Mouse (Mus musculus) forebrain, embryonic 12.5 days (tissue): ENCODE measurements around the gene Spred2. TPM values are rescaled to one million over a fixed set of nuclear protein-coding genes. Genes with fewer than 3 reads are reported as not detected.

Source experiments
- ATAC-seq: fragments of 200-750 bp; cut with Nextera tagmentation; 2 replicates; pipeline ENCODE4 v1.8.0; 2017; ENCODE audit warnings: moderate TSS enrichment; ENCODE audit not compliant: low FRiP score
- H3K27ac ChIP-seq: fragments of 300-500 bp; sonication (generic); 2 replicates; pipeline ENCODE4 v1.5.1; 2016; ENCODE audit warnings: mild to moderate bottlenecking
- H3K27me3 ChIP-seq: fragments of 300-500 bp; sonication (generic); 2 replicates; pipeline ENCODE4 v1.6.1; 2016; ENCODE audit warnings: mild to moderate bottlenecking
- H3K36me3 ChIP-seq: fragments of 300-500 bp; sonication (generic); replicated peaks from 2 replicates; pipeline ENCODE4 v1.6.1; 2016; ENCODE audit warnings: mild to moderate bottlenecking
- H3K4me1 ChIP-seq: fragments of 300-500 bp; sonication (generic); 2 replicates; pipeline ENCODE4 v1.6.1; 2016
- H3K4me2 ChIP-seq: fragments of 300-500 bp; sonication (generic); 2 replicates; pipeline ENCODE4 v1.6.1; 2016; ENCODE audit warnings: mild to moderate bottlenecking, moderate library complexity
- H3K4me3 ChIP-seq: fragments of 300-500 bp; sonication (generic); replicated peaks from 2 replicates; pipeline ENCODE4 v1.5.1; 2016; ENCODE audit warnings: mild to moderate bottlenecking
- H3K9ac ChIP-seq: fragments of 300-500 bp; sonication (generic); 2 replicates; pipeline ENCODE4 v1.6.1; 2016; ENCODE audit warnings: mild to moderate bottlenecking
- H3K9me3 ChIP-seq: fragments of 300-500 bp; sonication (generic); 2 replicates; pipeline ENCODE4 v1.6.1; 2016
- WGBS: fragments of 180-500 bp; shearing (Covaris S2); methylation state at CpG from one replicate; pipeline ENCODE4 v1.1.7; 2016; 5-methylcytosine and 5-hydroxymethylcytosine counted together
- polyA plus RNA-seq: library from polyadenylated mRNA; unstranded; fragments of >200 nt; fragmentation: Nextera tagmentation; extraction: Ambion mirVana; gene quantifications from 2 replicates; pipeline ENCODE4 v1.2.1, GENCODE M21; 2016

The Spred2 gene
- polyA plus RNA-seq, 1 experiment from 2014 or later = 8.1 TPM

DNA sequence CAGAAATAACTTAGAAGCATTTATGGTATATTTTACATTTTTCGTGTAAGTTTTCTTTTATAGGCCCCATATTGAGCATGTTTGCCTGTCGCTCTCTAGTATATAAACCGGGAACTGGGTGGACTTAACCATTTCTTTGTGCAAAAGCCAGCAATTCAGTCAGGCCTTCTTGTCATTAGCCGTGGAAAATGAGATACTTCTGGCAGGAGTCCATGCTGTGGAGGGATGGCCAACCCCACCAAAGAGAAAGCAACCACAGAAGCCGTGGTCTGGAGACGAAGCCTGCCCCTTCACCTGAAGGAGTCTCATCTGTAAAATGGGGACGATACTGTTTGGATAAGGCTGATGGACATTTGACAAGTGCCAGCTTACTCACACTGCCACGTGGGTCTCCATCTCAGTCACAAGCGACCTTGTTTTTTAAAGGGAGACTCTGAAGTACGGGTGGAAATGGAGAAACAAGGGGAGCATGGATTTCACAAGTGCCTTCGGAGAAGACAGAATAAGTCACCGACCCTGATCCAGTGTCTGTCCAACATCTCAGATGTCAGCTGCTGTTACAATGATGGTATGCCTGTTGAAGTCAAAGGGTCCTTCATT lies 37.7 kb downstream of the Spred2 start:
- H3K4me2 ChIP-seq = no peak overlapping the region
- H3K27ac ChIP-seq = no peak overlapping the region
- no peaks in the 10 kb centered on the region for H3K27me3 ChIP-seq
- H3K9ac ChIP-seq = no peak overlapping the region
- H3K4me1 ChIP-seq = peaks cover 9% of the 10 kb centered on the region; the same call in 1 of the 2 replicates
- no peak for ATAC-seq
- H3K9me3 ChIP-seq = no peaks in the 10 kb centered on the region
- no peak overlapping the region for H3K4me3 ChIP-seq
- 90% methylated on average over 12 of the region's 12 CpGs for WGBS
- H3K36me3 ChIP-seq = no peaks in the 10 kb centered on the region

DNA sequence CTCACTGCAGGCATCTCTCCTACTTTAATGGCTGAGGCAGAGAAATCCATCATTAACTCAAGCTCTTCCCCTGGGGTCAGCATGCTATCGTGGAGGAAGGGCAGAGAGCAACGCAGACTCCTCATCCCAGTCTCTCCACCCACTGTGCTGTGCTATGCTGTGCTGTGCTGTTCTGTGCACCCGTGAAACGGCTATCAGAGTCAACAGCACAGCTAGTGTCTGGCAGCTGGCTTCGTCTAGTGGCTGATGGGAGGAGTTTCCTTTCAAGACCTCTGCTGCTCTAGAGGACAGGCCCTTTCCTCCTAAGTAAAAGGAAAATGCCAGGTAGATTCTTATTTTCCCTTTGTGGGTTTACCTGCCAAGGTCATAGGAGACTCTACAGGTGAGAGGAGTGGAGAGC lies 38.6 kb downstream of the Spred2 start:
- Histone ChIP-seq H3K4me1 (peaks cover 9% of the 10 kb centered on the region; the same call in 1 of the 2 replicates), H3K9me3 (no peaks in the 10 kb centered on the region), H3K9ac (no peak overlapping the region), H3K27ac (no peak overlapping the region), H3K27me3 (no peaks in the 10 kb centered on the region), H3K4me2 (no peak overlapping the region), H3K4me3 (no peak overlapping the region), H3K36me3 (no peaks in the 10 kb centered on the region)
- whole genome bisulfite sequencing = 68% methylated on average over 5 of the region's 5 CpGs
- no peak for ATAC-seq

DNA sequence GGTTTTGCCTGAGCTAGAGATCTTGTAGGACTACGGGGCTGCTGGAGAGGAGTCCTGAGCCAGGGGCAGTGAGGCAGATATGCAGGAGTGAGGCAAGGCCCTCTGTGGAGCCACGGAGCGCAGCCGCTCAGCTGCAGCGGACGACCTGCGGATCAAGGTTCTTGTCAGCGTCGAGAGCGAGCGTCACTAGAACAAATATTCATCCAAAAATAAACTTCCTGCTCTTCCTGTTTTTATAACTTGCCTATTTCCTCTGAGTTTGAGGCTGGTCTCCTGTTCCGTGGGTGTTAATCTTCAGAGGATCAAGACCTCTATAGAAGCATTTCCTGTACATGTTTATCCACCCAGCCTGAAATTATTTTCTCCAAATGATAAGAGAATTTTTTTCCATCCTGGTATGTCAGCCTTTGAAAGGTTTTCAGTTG lies 39.6 kb downstream of the Spred2 start:
- Histone ChIP-seq H3K4me3 (no peak overlapping the region), H3K9me3 (no peaks in the 10 kb centered on the region), H3K4me2 (no peak overlapping the region), H3K4me1 (peaks cover 9% of the 10 kb centered on the region; the same call in 1 of the 2 replicates), H3K27ac (0 out of 2 replicates have a peak overlapping the region, but pooled peaks have one; percentile 50), H3K36me3 (no peaks in the 10 kb centered on the region), H3K27me3 (no peaks in the 10 kb centered on the region), H3K9ac (no peak overlapping the region)
- WGBS = 80% methylated on average over 12 of the region's 12 CpGs
- no peak for ATAC-seq

DNA sequence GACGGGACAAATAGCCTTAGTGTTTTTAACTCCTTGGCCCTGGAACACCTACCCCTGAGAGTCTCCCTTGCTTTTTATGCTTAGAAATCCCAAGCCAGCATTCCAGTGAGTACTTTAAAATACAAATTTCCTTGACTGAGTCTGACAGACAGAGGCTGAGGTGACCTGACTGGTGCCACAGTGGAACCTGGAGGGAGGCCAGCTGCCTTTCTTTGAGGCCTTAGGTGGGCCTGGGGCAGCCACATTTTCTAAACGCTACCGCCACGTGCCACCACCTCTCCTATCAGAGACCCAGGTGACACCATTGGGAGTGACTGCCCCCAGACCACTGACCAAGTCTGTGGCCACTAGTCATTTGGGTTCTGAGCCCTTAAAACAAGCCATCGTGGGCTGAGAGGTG lies 40.2 kb downstream of the Spred2 start:
- WGBS = 92% methylated on average over 5 of the region's 5 CpGs
- Histone ChIP-seq H3K27ac (0 out of 2 replicates have a peak overlapping the region, but pooled peaks have one; percentile 20), H3K36me3 (no peaks in the 10 kb centered on the region), H3K27me3 (no peaks in the 10 kb centered on the region), H3K4me1 (peaks cover 9% of the 10 kb centered on the region; the same call in 1 of the 2 replicates), H3K4me2 (no peak overlapping the region), H3K9me3 (no peaks in the 10 kb centered on the region), H3K9ac (no peak overlapping the region), H3K4me3 (no peak overlapping the region)
- ATAC-seq = no peak

DNA sequence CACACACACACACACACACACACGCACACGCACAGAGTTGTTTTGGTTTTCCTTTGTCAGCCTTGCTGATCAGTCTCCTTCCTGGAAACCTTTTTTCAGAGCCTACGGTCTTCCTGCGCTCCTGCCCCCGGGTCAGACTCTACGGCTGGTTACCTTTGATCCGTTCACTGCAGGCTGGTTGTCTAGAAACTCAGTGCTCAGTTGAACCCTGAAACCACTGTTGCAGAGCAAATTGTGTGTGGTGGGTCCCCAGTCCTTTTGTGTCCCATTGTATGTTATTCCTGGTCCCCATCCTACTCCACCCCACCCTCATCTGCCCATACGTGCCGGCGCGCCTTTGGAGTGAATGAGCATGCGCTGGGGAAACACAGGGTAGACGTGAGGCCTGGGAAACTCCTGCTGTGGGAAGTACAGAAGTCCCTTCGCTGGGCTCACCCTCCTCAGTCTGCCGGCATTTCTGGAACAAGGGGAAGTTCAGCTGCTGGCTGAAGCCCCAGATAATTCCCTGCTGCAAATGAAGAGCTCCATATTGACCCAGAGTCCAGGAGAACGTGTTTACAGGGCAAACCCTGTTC lies 40.9 kb downstream of the Spred2 start:
- Histone ChIP-seq H3K4me2 (no peak overlapping the region), H3K36me3 (no peaks in the 10 kb centered on the region), H3K4me3 (no peak overlapping the region), H3K4me1 (peaks cover 9% of the 10 kb centered on the region; the same call in 1 of the 2 replicates), H3K27me3 (no peaks in the 10 kb centered on the region), H3K9me3 (no peaks in the 10 kb centered on the region), H3K9ac (no peak overlapping the region), H3K27ac (0 out of 2 replicates have a peak overlapping the region, but pooled peaks have one; percentile 31)
- peak; percentile 58; the same call in 1 of the 2 replicates for ATAC-seq
- WGBS = 78% methylated on average over 16 of the region's 16 CpGs

DNA sequence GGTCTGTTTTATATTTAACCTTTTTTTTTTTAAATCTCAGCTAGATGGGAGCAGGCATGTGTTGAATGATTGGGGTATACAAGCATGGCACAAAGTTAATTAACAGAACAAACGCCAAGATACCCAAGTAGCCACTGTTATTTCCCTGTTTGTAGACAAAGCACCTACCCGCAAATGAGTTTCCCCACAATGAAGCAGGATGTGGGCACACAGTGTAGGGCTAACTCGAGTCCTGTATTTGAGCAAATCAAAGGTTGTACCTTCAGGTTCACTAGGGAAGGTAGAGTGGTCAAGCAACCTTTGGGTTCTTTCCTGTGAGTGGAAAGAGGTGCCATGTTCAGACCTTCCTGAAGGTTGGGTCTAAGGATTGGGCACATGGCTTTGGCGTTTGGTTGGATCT lies 41.5 kb downstream of the Spred2 start:
- Histone ChIP-seq H3K9ac (no peak overlapping the region), H3K4me3 (no peak overlapping the region), H3K4me1 (peaks cover 9% of the 10 kb centered on the region; the same call in 1 of the 2 replicates), H3K36me3 (no peaks in the 10 kb centered on the region), H3K4me2 (no peak overlapping the region), H3K27me3 (no peaks in the 10 kb centered on the region), H3K9me3 (no peaks in the 10 kb centered on the region), H3K27ac (no peak overlapping the region)
- 89% methylated on average over 4 of the region's 4 CpGs for WGBS
- ATAC-seq = no peak

DNA sequence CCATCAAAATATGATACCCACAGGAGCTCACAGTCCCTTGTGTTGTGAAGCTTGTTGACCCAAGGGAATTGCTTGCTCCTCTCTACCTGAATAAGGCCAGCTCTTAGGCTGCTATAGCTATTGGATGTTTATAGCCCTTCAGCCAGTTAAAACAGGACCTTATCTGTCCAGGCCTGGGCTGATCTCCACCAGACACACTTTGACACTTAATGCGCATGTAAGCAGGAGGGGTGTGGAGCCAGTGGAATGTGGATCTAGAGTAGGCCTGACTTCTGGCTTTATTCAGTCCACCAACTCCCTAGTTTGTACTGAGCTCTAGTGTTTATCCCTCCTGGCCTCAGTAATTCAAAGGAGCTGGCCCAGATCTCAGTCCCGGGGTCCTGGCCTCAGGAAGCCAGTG lies 42.1 kb downstream of the Spred2 start:
- no peak for ATAC-seq
- H3K9ac ChIP-seq = no peak overlapping the region
- H3K4me1 ChIP-seq = peaks cover 9% of the 10 kb centered on the region; the same call in 1 of the 2 replicates
- H3K4me3 ChIP-seq = no peak overlapping the region
- no peak overlapping the region for H3K4me2 ChIP-seq
- H3K36me3 ChIP-seq = no peaks in the 10 kb centered on the region
- no peak overlapping the region for H3K27ac ChIP-seq
- H3K27me3 ChIP-seq = no peaks in the 10 kb centered on the region
- 92% methylated on average over 2 of the region's 2 CpGs for WGBS
- no peaks in the 10 kb centered on the region for H3K9me3 ChIP-seq

DNA sequence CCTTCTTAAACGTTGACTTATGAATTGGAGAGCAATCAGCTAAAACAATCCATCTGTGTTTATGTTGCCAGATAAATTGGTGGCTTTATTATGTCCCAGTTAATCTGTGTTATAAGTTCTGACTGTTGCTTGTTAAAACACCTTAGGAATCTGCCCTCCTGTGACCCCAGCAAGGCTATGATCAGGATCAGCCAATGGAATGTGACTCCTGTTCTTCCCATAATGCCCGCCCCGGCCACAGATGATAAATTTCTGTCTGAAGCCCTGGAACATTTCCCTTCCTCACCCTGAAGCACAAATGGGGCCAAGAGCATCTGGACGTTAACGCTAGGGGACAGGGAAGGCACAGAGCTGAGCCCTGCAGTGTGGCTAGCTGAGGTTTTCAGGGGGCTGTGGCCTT lies 45.4 kb downstream of the Spred2 start:
- Histone ChIP-seq H3K4me3 (no peak overlapping the region), H3K4me1 (peaks cover 19% of the 10 kb centered on the region), H3K9me3 (no peaks in the 10 kb centered on the region), H3K36me3 (no peaks in the 10 kb centered on the region), H3K27ac (no peak overlapping the region), H3K27me3 (no peaks in the 10 kb centered on the region), H3K9ac (no peak overlapping the region), H3K4me2 (no peak overlapping the region)
- WGBS = 76% methylated on average over 5 of the region's 5 CpGs
- no peak for ATAC-seq

DNA sequence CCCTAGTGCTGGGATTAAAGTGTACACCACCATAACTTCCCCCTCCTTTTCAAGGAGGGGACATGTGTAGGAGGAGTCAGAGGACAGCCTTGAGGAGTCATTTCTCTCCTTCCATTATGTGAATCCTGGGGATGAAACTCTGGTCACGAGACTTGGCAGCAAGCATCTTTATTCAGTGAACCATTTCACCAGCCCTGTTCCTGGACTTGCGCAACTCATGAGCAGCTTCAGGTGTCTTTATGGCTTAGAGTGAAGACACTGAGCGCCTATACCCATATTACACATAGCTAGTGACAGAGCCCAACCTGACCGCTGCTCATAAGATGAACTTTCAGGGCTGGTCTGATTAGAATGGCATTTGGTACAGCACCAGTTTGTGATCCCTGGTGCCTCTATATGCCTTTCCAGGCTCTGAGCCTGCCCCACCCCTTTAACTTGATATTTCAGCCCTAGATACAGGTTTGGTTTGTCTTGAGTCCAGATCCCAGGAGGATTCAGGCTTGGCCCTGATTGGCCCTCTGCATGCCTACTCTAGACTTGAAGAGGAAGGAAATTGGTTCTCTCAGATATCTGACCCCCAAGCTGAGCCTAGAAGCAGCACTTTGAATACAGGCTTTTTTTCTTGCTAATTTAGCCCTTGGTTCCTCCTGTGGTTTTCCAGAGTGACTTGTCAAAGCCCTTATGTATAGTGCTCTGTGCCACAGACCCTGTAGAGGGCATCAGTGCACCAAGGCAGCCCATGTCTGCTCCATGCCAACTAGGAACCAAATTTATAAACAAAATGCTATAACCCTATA lies 48.0 kb downstream of the Spred2 start:
- H3K9ac ChIP-seq = no peak overlapping the region
- 93% methylated on average over 4 of the region's 4 CpGs for WGBS
- ATAC-seq = no peak

DNA sequence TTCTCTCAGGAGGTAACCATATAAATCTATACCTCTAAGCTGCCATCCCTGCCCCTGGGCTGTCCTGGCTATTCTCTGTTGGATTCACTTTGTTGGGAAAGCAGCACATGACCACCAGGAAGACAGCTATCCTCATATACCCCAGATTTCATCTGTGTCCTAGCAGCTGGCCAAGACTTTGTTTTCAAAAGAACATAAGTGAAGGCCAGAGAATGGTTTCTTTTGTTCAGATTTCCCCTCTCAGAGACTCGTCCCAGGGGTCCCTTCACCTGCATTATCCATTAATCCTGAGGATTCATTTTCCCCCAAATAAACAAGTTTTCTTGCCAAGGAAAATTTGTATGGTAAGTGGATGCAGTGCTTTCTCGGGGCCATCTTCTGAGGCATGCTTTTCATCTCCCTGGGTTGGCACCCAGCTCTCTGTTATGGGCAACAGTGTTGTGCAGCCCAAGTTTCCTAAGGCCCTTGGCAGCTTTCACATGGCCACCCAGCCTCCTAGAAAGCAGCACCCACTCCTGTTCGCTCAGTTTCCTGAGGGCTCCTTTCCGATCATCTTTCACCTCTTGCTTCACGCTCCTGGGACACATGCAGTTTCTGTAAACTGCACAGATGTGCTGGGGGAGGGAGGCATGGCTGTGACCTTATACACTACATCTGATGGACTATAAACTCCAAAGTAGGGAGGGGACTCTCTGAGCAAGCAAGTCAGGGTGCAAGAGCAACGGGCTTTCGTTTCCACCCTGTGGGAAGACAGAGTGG lies 49.0 kb downstream of the Spred2 start:
- Histone ChIP-seq H3K4me3 (no peak overlapping the region), H3K4me1 (peaks cover 15% of the 10 kb centered on the region), H3K36me3 (no peaks in the 10 kb centered on the region), H3K27ac (no peak overlapping the region), H3K9ac (no peak overlapping the region), H3K4me2 (no peak overlapping the region), H3K27me3 (no peaks in the 10 kb centered on the region), H3K9me3 (no peaks in the 10 kb centered on the region)
- WGBS = 75% methylated on average over 7 of the region's 7 CpGs
- no peak for ATAC-seq

More for the DNA sequence above, 48.0 kb downstream of the Spred2 start:
- Histone ChIP-seq H3K36me3 (no peaks in the 10 kb centered on the region), H3K27ac (no peak overlapping the region), H3K4me2 (no peak overlapping the region), H3K4me3 (no peak overlapping the region), H3K9me3 (no peaks in the 10 kb centered on the region), H3K27me3 (no peaks in the 10 kb centered on the region), H3K4me1 (peaks cover 15% of the 10 kb centered on the region)

DNA sequence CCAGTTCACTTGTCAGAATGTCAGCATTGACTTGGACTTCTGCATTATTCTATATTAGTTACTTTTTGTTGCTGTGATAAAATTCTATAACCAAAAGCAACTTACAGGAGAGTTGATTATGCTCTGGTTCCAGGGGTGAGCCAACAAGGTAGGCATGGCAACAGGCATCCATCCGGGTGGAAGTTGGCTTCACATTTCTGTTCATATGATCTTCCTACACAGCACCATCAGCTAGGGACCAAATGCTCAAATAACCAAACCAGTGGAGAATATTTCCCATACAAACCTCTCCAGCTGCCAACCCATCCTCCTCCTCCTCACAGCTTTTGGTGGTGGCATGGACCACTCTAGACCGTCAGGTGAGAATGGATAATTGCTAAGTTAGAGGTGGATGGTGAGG lies 51.9 kb downstream of the Spred2 start:
- Histone ChIP-seq H3K27ac (no peak overlapping the region), H3K27me3 (no peaks in the 10 kb centered on the region), H3K4me3 (no peak overlapping the region), H3K4me2 (no peak overlapping the region), H3K36me3 (no peaks in the 10 kb centered on the region), H3K9me3 (no peaks in the 10 kb centered on the region), H3K4me1 (peaks cover 15% of the 10 kb centered on the region), H3K9ac (no peak overlapping the region)
- 88% methylated on average over 2 of the region's 2 CpGs for WGBS
- ATAC-seq = no peak

DNA sequence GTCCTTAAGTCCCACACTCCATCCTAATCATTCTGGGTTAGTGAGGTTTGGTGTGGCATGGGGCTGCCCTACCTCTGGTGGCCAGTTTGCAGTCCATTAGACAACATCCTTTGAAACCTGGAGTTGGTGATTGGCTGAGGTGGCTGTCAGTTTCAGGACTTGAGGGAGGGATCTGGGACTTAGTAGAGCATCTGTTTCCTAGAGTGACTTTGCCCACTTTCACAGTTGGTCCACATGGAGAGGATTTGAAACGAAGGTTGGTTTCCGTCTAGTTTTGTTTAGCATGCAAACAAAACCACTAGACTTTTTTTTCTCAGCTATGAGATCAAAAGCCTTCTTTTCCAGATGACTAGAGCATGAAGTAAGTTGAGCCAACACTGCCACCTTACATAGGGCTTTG lies 53.5 kb downstream of the Spred2 start:
- no peak overlapping the region for H3K4me3 ChIP-seq
- H3K27ac ChIP-seq = no peak overlapping the region
- no peak overlapping the region for H3K9ac ChIP-seq
- H3K9me3 ChIP-seq = no peaks in the 10 kb centered on the region
- no peak overlapping the region for H3K4me2 ChIP-seq
- no peak for ATAC-seq
- WGBS = 83% methylated on average over 2 of the region's 2 CpGs
- no peaks in the 10 kb centered on the region for H3K27me3 ChIP-seq
- no peaks in the 10 kb centered on the region for H3K36me3 ChIP-seq
- H3K4me1 ChIP-seq = peaks cover 13% of the 10 kb centered on the region
